Mouse (Mus musculus) heart, embryonic 16.5 days (tissue): ENCODE measurements around the gene Myh14. TPM values are rescaled to one million over a fixed set of nuclear protein-coding genes. Genes with fewer than 3 reads are reported as not detected.
A peak's percentile ranks its signal among the peaks of the same experiment; 100 is the strongest.
"Not testable (repeated sequence)": the region's sequence is repeated elsewhere in the genome, so short reads cannot be mapped to it uniquely, and the experiment has no call there.

Experiments used
- ATAC-seq: fragments of 200-750 bp; cut with Nextera tagmentation; replicated peaks from 2 replicates; pipeline ENCODE4 v1.8.0; 2017; ENCODE audit warnings: moderate number of reproducible peaks; ENCODE audit not compliant: insufficient read depth, low FRiP score; ENCODE audit errors: extremely low read depth
- H3K27ac ChIP-seq: fragments of 300-500 bp; sonication (generic); 2 replicates; pipeline ENCODE4 v1.5.1; 2014; ENCODE audit warnings: mild to moderate bottlenecking, low read length, control low read depth, moderate library complexity
- H3K27me3 ChIP-seq: fragments of 300-500 bp; sonication (generic); 2 replicates; pipeline ENCODE4 v1.6.1; 2014; ENCODE audit warnings: low read length, mixed read lengths; ENCODE audit not compliant: control insufficient read depth, insufficient read depth
- H3K36me3 ChIP-seq: fragments of 300-500 bp; sonication (generic); 2 replicates; pipeline ENCODE4 v1.6.1; 2014; ENCODE audit not compliant: control insufficient read depth, insufficient read depth
- H3K4me1 ChIP-seq: fragments of 300-500 bp; sonication (generic); 2 replicates; pipeline ENCODE4 v1.6.1; 2014; ENCODE audit warnings: low read length, mixed read lengths; ENCODE audit not compliant: control insufficient read depth, insufficient read depth
- H3K4me2 ChIP-seq: fragments of 300-500 bp; sonication (generic); 2 replicates; pipeline ENCODE4 v1.6.1; 2014; ENCODE audit warnings: low read depth, mild to moderate bottlenecking, control low read depth, low read length
- H3K4me3 ChIP-seq: fragments of 300-500 bp; sonication (generic); 2 replicates; pipeline ENCODE4 v1.5.1; 2014; ENCODE audit warnings: mild to moderate bottlenecking, control low read depth, low read length
- H3K9ac ChIP-seq: fragments of 300-500 bp; sonication (generic); 2 replicates; pipeline ENCODE4 v1.6.1; 2014; ENCODE audit warnings: low read length, control low read depth
- H3K9me3 ChIP-seq: fragments of 300-500 bp; sonication (generic); replicated peaks from 2 replicates; pipeline ENCODE4 v1.6.1; 2016; ENCODE audit warnings: low read length; ENCODE audit not compliant: control insufficient read depth
- WGBS: fragments of 180-500 bp; shearing (Covaris S2); extraction: QIAGEN DNeasy Blood & Tissue Kit; methylation state at CpG from one replicate; pipeline ENCODE4 v1.1.7; 2014; 5-methylcytosine and 5-hydroxymethylcytosine counted together
- polyA plus RNA-seq: library from polyadenylated mRNA; unstranded; fragments of >200 nt; fragmentation: Nextera tagmentation; extraction: Ambion mirVana; gene quantifications from 2 replicates; pipeline ENCODE4 v1.2.1, GENCODE M21; 2015

Myh14 gene
- polyA plus RNA-seq, result 1.5 and 4.9 TPM in 2 replicates

DNA sequence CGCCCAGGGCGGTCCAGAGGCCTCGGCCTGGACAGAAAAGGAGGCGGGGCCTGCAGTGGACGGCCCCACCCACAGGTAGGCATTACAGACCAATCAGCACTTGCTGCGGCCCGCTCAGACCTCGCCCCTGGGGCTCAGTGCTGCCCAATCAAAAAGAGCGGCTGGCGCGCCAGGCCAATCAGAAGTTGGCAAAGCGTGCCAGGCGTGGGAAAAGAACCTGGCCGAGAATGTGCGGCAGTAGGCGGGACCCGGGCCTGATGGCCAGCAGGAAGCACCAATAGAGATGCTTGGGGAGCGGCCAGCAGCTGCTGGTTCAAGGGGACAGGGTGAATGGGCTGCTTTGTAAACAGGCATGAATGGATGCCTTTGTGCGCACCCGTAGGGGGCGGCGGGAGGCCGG lies at the start of gene Myh14:
TSS of gene Myh14 (minus strand) at position 41 of the 400 bp plus-strand sequence.
- peak; percentile 87 for ATAC-seq

DNA sequence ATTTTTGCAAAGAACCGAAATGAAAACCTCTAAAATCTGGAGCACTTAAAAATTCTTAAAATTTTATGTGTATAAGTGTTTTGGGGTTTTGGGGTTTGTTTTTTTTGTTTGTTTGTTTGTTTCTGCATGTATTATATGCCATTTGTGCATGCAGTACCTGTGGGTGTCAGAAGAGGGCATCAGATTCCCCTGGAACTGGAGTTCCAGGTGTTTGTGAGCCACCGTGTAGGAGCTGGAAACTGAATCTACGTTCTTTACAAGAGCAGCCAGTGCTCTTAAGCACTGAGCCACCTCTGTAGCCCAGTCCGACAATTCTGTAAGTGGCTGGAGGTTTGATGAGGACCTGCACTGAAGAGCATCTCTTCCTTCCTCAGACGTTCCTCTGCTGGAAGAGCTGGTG lies 39.2 kb upstream of the Myh14 start:
- Histone ChIP-seq H3K36me3 (no peaks in the 10 kb centered on the region), H3K4me1 (no peaks in the 10 kb centered on the region), H3K27ac (no peak overlapping the region), H3K4me2 (no peak overlapping the region), H3K4me3 (no peak overlapping the region), H3K9ac (no peak overlapping the region), H3K27me3 (no peaks in the 10 kb centered on the region), H3K9me3 (peaks cover 4% of the 10 kb centered on the region)
- ATAC-seq, result no peak
- WGBS, result 76% methylated on average over 5 of the region's 5 CpGs

More for the DNA sequence above, at the start of gene Myh14:
- peaks cover 9% of the 10 kb centered on the region for H3K9me3 ChIP-seq
- H3K9ac ChIP-seq, result no peak within 1 kb of the TSS
- WGBS, result under 1% methylated on average over 23 of the region's 23 CpGs
- peak within 1 kb of the TSS; percentile 61 for H3K4me2 ChIP-seq
- peaks cover 6% of the 10 kb centered on the region for H3K4me1 ChIP-seq
- H3K36me3 ChIP-seq, result no peaks in the 10 kb centered on the region
- no peak within 1 kb of the TSS for H3K27ac ChIP-seq
- peak within 1 kb of the TSS; percentile 42 for H3K4me3 ChIP-seq
- peaks cover 15% of the 10 kb centered on the region for H3K27me3 ChIP-seq

DNA sequence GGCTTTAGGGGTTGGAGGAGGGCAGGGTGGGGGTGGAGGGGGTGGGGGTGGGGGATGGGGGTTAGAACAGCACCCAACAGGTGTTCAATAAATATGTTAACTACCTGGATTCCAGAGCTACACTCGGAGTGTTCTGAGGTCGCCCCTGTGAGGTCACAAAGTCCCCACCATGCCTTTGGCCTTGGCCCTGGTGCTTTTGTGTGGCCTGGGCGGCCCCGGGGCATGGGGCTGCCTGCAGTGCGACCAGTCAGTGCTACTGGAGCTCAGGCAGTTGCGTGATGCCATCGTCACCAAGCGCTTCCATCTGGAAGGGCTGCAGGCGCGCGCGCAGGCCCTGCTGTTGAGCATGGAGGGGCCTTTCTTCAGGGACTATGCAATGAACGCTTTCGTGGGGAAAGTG lies 37.9 kb upstream of the Myh14 start, which contains the start of gene Izumo2:
TSS of gene Izumo2 (plus strand) at position 169 of the 400 bp plus-strand sequence.
- no peaks in the 10 kb centered on the region for H3K4me1 ChIP-seq
- 74% methylated on average over 14 of the region's 14 CpGs for WGBS
- no peak within 1 kb of the TSS for H3K27ac ChIP-seq
- no peak within 1 kb of the TSS for H3K4me2 ChIP-seq
- H3K36me3 ChIP-seq, result no peaks in the 10 kb centered on the region
- ATAC-seq, result no peak
- no peak within 1 kb of the TSS for H3K9ac ChIP-seq
- H3K27me3 ChIP-seq, result no peaks in the 10 kb centered on the region
- peaks cover 4% of the 10 kb centered on the region for H3K9me3 ChIP-seq
- no peak within 1 kb of the TSS for H3K4me3 ChIP-seq

- not testable (repeated sequence) for H3K27me3 ChIP-seq, H3K4me3 ChIP-seq, H3K9ac ChIP-seq, H3K4me2 ChIP-seq, H3K9me3 ChIP-seq, H3K4me1 ChIP-seq, ATAC-seq, H3K27ac ChIP-seq, H3K36me3 ChIP-seq
- 83% methylated on average over 6 of the region's 6 CpGs for WGBS
Measured at GRCm38 (mm10) chr7:44708093-44708492, 37.5 kb upstream of the Myh14 start.

DNA sequence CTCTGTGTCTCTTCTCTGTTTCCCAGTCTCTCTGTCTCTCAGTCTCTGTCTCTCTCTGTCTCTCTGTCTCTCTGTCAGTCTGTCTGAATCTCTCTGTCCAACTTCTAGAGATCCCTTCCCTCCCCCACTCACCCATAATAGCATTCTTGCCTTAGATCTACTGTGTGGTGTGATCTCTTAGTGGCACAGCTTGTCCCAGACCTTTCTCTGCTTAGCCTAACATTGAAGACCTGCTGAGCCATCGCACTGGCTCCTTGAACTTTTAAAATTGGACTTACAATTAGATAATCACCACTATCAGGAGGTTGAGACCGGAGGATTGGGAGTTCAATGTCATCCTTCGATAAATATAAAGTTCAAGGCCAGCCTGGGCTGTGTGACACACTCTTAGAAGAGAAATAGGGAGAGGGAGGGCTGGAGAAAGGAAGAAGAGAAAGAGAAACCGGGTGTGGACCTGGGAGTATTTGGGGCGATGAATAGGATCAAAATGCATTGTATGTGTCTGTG lies 36.6 kb upstream of the Myh14 start:
- Histone ChIP-seq H3K27me3 (no peaks in the 10 kb centered on the region), H3K9me3 (peaks cover 4% of the 10 kb centered on the region), H3K4me1 (no peaks in the 10 kb centered on the region), H3K27ac (no peak overlapping the region), H3K4me3 (no peak overlapping the region), H3K9ac (no peak overlapping the region), H3K4me2 (no peak overlapping the region), H3K36me3 (no peaks in the 10 kb centered on the region)
- ATAC-seq, result no peak
- 83% methylated on average over 5 of the region's 5 CpGs for WGBS

DNA sequence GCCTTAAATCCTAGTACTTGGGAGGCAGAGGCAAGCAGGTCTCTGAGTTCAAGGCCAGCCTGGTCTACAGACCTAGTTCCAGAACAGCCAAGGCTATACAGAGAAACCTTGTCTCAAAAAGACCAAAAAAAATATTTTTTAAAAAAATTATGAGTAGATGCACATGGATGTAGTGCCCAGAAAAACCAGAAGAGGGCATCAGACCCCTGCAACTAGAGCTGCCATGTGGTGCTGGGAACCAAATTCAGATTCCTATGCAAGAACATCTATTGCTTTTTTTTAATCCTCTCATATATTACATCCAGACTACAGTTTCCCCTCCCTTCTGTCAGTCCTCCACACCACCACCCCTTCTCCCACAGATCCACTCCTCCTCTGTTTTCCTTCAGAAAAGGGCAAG lies 35.7 kb upstream of the Myh14 start:
- Histone ChIP-seq H3K4me2 (no peak overlapping the region), H3K9me3 (peaks cover 4% of the 10 kb centered on the region), H3K36me3 (no peaks in the 10 kb centered on the region), H3K4me1 (no peaks in the 10 kb centered on the region), H3K27ac (no peak overlapping the region), H3K27me3 (no peaks in the 10 kb centered on the region), H3K9ac (no peak overlapping the region), H3K4me3 (no peak overlapping the region)
- ATAC-seq, result no peak

- Histone ChIP-seq H3K27ac (no peak overlapping the region), H3K27me3 (no peaks in the 10 kb centered on the region), H3K9me3 (peaks cover 4% of the 10 kb centered on the region), H3K36me3 (no peaks in the 10 kb centered on the region), H3K4me1 (no peaks in the 10 kb centered on the region), H3K9ac (no peak overlapping the region), H3K4me3 (no peak overlapping the region), H3K4me2 (no peak overlapping the region)
- ATAC-seq, result no peak
- 82% methylated on average over 4 of the region's 4 CpGs for WGBS
Measured at GRCm38 (mm10) chr7:44705086-44705485, 34.4 kb upstream of the Myh14 start.

DNA sequence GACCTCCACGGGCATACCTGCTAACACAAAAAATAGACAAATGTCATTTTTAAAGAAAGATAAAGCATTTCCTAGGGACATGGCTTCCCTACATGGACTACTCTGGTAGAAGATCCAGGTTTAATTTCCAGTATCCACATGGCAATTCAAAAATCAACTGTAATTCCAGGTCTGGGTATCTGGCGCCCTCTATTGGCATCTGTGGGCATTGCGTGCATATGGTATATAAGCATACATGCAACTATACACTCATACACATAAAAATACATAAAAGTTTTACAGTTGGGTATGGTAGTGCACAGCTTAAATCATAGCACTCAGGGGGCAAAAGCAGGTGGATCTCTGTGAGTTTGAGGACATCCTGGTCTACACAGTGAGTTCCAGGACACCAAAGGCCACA lies 33.7 kb upstream of the Myh14 start:
- Histone ChIP-seq H3K27me3 (no peaks in the 10 kb centered on the region), H3K4me2 (no peak overlapping the region), H3K27ac (no peak overlapping the region), H3K4me3 (no peak overlapping the region), H3K36me3 (no peaks in the 10 kb centered on the region), H3K4me1 (no peaks in the 10 kb centered on the region), H3K9me3 (peaks cover 4% of the 10 kb centered on the region), H3K9ac (no peak overlapping the region)
- 53% methylated on average over 3 of the region's 3 CpGs for WGBS
- no peak for ATAC-seq

- no peak overlapping the region for H3K4me2 ChIP-seq
- no peaks in the 10 kb centered on the region for H3K27me3 ChIP-seq
- no peak overlapping the region for H3K27ac ChIP-seq
- H3K4me3 ChIP-seq, result no peak overlapping the region
- H3K36me3 ChIP-seq, result no peaks in the 10 kb centered on the region
- H3K4me1 ChIP-seq, result no peaks in the 10 kb centered on the region
- H3K9me3 ChIP-seq, result peaks cover 4% of the 10 kb centered on the region
- WGBS, result 66% methylated on average over 8 of the region's 8 CpGs
- no peak for ATAC-seq
- no peak overlapping the region for H3K9ac ChIP-seq
Measured at GRCm38 (mm10) chr7:44702985-44703384, 32.3 kb upstream of the Myh14 start.
